Mouse (Mus musculus) inflammation-experienced regulatory T-cells, adult 6 months (primary cell): Measurements from ENCODE around the gene Sipa1l3. TPM values are rescaled to one million over a fixed set of nuclear protein-coding genes. Genes with fewer than 3 reads are reported as not detected.

ENCODE experiments used
- ATAC-seq: one replicate; pipeline ENCODE4 v1.8.0; 2017
- polyA plus RNA-seq, 3 experiments: library from polyadenylated mRNA; unstranded; fragments of 100-300 nt; shearing (Covaris generic); gene quantifications; one replicate each; pipeline ENCODE4 v1.2.1; 2017

The Sipa1l3 gene
- polyA plus RNA-seq, 3 experiments from 2014 or later: 2.5 to 4.9 (median 4.1) TPM

GRCm38 (mm10) chr7:29441793-29442192, 76.6 kb downstream of the Sipa1l3 start:
- no peak for ATAC-seq

DNA sequence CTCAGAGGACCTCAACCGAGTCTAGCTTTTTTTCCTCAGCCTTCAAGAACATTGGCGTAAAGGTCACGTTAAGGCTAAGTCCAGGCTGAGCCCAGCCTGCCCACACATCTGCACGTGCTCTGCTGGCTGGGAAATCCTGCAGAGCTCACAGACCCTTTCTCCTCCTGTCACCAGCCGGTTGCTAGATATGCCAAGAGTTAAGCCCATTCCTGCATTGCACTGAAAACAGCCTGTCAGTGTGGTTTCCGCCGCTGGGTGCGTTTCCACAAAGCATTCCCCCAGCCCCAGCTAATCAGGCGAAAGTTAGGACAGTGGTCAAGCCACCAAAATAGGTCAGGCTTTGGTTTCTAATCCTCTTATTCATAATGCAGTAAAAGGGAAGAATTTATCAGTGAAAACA, 77.3 kb downstream of the Sipa1l3 start:
- no peak for ATAC-seq

DNA sequence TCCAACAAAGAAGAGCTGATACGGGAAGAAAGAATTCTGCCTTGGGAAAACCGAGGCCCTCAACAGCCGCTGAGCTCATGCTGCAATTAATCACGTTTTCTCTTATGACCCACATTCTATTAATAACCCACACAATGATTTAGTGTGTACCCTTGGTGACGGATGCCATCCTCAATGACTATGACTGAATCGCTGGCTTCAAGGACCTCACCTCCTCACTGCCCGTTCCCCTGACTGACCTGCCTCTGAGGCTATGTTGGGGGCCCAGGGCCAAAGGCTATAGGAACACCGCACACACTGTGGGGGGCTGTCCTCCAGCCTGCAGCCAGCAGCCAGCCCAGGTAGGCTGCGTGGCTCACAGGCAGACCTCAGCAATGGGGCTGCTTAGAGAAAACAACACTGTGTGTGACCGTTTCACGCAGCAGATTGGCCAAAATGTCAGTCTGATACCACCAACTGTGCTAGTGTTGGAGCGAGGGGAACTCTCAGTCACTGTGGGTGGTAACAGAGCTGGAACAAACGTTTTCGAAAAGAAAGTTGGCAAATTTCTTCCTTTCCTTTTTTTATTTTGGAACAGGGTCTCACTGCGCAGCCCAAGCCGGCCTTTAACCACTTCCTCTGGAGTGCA, 79.7 kb downstream of the Sipa1l3 start:
- ATAC-seq: no peak

DNA sequence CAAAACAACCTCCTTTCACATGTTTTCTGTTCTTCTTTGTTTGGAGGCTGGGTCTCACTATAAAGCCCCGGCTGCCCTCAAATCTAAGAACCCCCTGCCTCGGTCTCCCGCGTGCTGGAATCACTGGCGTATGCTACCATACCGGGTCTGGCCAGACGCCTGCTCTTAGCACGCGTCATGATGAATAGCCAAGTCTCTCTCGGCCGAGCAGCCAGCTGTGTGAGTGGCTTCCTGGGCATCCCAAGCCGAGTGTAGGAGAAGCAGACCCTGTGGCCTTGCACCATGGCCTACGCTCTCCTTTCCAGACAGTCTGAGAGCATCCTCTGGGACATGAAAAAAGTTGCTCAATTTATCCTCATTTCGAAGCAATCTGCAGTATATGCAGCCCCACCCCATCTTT, 80.2 kb downstream of the Sipa1l3 start:
- ATAC-seq: no peak

- ATAC-seq: no peak
Observed at GRCm38 (mm10) chr7:29437072-29437471, 81.4 kb downstream of the Sipa1l3 start.

DNA sequence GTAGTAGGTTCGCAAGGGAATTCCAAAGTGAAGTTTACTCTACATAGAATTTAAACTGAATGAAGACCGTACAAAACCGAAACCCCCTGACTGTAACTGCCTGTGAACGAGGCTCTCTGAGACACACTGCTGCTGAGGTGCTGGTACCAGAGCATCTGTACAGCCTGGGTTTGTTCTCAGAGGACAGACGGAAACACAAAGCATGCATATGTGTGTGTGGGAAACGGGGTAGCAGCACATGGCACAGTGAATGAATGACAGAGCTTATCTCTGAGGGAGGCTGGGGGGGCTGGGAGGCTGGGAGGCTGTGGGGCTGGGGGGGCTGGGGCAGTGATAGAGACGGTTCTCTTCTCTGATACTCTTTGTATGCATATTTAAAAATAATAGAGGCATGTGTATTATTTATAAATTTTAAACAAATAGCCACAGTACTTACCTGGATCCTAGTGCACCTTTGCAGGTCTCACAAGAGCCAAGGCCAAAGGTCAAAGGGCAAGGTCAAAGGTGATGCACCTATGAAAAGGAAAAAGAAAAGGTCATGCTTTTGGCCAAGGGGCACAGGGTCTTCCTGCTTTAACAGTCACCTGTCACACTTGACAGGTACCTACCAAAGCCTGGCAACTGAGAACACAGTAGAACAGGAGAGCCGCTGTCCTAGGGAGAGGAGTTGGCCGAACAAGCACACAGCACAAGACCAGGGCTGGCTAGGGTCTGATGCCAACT, 84.0 kb downstream of the Sipa1l3 start:
- ATAC-seq: no peak

- ATAC-seq: no peak
Observed at GRCm38 (mm10) chr7:29433725-29434124, 84.7 kb downstream of the Sipa1l3 start.

DNA sequence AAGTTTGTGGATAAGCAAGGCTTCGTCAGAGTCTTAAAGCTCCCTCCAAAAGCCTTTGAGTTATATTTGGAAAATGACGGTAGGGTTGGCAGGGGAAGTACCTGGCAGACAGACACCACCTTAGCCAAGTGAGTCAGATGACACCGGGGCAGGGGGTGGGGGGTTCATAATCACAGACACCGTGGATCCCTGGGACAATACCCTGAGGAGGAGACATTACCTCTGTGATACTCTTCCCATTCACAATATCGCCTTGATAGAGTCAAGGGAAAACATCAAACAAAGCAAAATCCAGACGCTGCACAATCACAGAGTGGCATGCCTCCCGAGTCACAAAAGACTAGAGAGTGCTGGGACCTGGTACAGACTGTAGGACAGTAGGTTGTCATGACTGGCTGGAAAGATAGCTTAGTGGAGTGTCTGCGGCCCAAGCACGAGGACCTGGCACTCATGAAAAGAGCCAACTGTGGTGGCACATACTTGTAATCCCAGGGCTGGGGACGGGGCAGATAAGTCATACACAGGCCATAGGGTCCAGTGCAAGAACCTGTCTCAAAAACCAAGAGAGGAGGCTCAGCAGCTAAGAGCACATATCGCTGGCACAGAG, 85.4 kb downstream of the Sipa1l3 start:
- ATAC-seq: no peak

- no peak for ATAC-seq
Observed at GRCm38 (mm10) chr7:29432180-29432946, 86.1 kb downstream of the Sipa1l3 start.

GRCm38 (mm10) chr7:29430739-29431211, 87.7 kb downstream of the Sipa1l3 start:
- no peak for ATAC-seq

DNA sequence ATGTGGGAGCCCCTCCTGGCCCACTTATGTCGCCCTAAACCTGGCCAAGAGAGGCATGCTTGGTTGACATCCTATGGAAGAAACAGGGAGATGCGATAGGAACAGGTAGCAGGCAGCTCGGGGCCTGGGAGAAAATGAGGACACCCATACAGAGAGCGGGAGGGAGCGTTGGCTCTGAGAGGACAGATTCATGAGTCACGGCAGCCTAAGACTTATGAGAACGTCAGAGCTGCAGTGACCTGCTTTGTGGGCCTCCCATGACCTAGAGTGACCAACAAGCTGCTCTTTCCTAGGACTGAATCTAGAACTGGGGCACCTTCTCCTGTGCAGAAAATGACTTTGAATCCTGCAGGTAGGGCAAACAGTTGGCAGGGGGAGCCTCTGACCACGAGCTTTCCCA, 92.4 kb downstream of the Sipa1l3 start:
- no peak for ATAC-seq

GRCm38 (mm10) chr7:29425413-29425827, 93.0 kb downstream of the Sipa1l3 start:
- no peak for ATAC-seq

DNA sequence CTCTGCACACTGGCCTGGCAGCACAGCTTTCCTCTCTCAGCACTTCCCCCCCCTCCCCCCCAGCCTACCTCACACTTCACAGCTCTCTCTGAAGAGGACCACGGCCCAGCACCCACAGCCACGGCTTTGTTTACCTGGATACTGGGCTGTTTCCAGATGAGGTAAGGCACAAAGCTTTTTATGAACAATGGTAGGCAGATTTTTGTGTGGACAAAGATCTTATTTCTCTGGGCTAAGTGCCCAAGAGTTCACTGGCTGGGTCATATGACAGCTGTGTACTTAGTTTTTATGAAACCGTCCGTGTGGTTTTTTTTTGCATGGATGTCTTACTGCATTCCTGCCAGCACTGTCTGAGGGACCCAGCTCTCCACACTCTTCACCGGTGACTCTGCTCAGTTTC, 93.8 kb downstream of the Sipa1l3 start:
- no peak for ATAC-seq

DNA sequence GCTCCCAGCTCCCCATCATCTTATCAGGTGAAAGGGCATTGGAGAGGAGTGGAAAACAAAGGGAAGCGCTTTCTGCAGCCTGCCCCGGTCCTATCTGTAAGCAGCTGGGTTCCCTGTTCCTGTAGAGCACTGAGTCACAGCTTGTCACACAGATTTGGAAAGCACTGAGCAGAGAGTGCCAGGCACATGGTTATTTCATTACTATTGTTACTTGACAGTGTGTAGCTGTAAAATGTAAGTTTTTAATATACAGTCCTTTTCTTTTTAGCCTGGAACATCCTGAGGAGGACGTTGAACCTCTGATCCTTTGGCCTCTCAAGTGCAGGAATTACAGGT, 96.6 kb downstream of the Sipa1l3 start:
- no peak for ATAC-seq

DNA sequence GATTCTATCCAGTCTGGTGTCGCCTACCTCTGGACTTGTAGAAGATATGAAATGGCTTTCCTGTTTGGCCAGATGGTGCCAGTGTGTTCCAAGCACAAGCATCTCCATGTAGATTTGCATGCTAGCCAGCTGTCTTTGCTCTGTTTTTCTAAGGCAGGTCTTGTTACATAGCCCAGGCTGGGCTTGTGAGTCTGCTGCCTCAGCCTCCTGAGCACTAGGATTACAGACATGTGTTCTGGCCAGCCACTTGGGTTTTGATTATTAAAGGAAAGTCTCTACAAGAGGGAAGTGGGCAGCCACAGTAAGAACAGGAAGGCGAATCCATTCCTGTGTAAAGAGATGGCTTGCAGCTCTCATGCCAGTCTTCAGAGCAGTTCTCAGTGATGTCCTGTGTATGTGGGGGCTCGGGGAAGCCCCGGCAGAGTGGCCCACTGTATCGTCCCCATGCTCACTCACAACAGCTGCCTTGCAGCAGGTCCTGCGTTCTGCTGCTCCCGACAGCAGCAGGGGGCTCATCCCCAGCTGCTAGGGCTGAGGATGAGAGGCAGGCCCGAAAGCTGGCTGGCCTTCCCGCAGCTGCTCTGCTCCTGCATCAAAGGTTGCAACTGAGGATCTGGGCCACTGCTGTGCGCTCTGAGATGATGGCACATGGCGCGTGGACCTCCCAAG, 97.1 kb downstream of the Sipa1l3 start:
- ATAC-seq: no peak

DNA sequence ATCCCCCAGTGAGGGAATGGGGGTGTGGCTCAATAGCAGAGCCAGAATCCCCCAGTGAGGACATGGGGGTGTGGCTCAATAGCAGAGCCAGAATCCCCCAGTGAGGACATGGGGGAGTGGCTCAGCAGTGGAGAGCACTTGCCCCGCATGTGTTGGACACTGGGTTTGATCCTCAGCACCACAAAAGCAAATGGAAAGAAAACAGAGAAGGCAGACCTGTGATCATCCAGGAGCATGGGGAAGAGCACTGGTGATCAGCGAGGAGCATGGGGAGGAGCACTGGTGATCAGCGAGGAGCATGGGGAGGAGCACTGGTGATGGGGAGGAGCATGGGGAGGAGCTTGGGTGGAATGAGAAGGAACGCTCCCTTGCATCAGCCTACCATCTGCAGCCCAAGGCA, 98.6 kb downstream of the Sipa1l3 start:
- no peak for ATAC-seq

- no peak for ATAC-seq
Observed at GRCm38 (mm10) chr7:29418231-29418630, 100.2 kb downstream of the Sipa1l3 start.

DNA sequence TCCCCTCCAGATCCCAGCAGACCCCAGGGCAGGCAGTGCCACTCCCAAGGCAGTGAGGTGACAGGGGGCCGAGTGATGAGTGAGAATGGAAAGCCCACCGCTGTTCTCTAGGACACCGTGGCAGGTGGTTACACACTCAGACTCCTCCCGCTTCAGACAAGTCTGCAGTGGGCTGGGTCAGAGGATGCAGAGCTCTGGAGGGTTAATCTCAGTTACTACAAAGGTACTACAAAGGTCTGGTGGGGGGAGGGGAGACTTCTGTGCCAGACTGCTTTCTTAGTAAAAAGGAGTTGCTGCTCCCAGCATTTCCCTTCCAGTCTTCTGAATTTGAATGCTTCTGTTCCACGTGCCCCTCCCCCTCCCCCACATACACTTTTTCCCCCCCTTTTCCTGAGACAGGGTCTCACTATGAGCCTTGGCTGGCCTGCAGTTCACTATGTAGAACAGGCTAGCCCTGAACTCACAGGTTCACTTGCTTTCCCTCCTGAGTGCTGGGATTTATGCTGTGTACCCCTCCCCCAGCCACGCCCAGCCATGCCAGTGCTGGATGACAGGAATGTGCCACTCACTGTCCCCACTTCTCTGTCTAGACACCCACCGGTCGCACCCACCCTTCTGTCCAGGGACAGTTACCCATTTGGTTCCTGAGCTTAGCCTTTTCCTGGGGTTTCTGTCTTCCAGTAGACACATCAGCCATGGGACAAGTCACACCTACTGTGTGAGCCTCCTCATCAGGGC, 100.9 kb downstream of the Sipa1l3 start:
- no peak for ATAC-seq

GRCm38 (mm10) chr7:29416906-29417305, 101.5 kb downstream of the Sipa1l3 start:
- ATAC-seq: no peak

DNA sequence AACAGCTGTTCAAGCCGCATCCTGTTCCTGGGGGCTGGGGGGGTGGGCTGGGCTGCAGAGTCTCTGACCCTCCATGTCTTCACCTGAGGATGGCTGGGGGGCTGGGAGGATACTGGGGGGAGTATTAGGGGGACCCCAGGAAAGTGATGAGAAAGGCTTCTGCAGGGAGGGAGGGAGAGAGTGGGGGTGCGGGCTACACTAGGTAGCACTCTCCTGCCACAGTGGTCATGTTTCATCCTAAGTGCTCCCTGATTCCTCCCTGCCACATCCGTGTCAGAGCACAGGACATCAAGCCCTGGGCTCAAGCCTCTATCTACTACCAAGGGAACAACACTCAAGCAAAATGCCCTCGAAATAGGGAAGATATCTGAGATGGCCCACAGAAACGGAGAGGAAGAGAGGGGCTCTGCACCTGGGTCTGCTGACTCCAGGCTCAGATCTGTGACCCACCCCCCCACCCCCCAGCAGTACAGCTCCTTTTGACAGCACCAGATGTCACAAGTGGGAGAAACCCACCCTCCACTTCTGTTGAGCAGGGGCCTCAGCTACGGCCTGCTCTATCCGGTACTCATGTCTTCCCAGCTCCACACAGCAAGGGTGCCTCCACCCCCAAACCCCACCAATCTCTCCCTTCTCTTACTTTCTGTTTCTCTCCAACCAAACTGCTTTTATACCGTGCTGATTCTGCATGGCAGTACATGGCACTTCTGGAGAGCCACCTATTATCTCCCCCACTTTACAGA, 106.4 kb downstream of the Sipa1l3 start:
- ATAC-seq: no peak

GRCm38 (mm10) chr7:29411216-29411816, 107.1 kb downstream of the Sipa1l3 start:
- ATAC-seq: no peak
